Mouse (Mus musculus) G1E (cell line): ENCODE data around the gene Tob2.

ENCODE experiments used
- CTCF ChIP-seq: IDR thresholded peaks from 2 replicates; pipeline ENCODE4 v1.5.1; 2012; ENCODE audit warnings: low read depth, low read length, inconsistent platforms, mixed read lengths
- GATA1 ChIP-seq: IDR thresholded peaks from 2 replicates; pipeline ENCODE4 v1.6.1; 2012; ENCODE audit warnings: borderline replicate concordance, low read length, inconsistent platforms, mixed read lengths

DNA sequence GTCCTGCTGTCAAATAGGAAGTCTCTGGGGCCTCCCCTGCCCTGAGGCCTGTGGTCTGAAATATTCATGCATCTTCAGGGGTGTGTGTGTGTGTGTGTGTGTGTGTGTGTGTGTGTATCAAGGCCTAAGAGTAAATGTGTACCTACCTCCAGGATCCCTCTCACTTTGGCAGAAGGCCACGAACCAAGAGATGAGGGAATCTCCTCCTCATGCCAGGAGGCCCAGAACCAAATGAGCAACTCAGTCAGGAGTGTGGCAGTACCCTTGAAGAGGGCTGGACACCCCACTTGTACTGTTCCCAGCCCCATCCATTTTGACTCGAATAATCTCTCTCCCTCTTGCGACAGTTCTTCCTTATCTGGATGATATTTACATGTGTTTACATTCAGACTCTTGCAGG lies 26.4 kb downstream of the Tob2 start:
- TF ChIP-seq CTCF (no peak), GATA1 (no peak)
